In the genomic region with DNA sequence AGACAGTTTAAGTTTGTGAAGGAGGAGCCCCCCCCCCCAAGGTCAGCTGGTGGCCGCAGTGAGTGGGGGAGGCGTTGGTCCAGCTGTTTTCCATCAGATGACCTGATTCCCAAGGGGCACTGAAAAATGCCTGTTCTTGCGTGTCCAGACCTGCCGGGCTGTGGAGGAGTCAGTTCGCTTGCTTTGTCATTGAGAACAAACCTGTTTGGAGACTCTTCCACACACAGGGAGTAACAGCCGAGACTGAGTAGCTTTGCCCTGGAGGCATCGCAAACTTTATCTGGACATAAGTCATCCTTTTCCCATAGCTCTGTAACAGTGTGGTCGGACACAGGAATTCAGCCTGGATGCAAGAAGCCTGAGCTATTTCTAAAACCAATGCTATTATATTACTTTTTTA, we compare ENCODE assay signal across 15 mouse cellular contexts. TPM values are rescaled to one million over a fixed set of nuclear protein-coding genes. Genes with fewer than 3 reads are reported as not detected.
A peak's percentile ranks its signal among the peaks of the same experiment; 100 is the strongest.
DNase-seq lines count a peak whose midpoint lies in the region; ATAC-seq and TF ChIP-seq lines count a peak whose summit lies in the region.
"Had no signal": no experiment of that assay in that cellular context is flagged by ENCODE, and none has a peak within 500 bp of the region (broad histone marks: within the 10 kb centered on the region; RNA-seq: fewer than 3 reads in every experiment).

No protein-coding gene starts in this region.

- WGBS in neural tube, embryonic 15.5 days: 63% methylated on average over 8 of the region's 8 CpGs
- WGBS in stomach, embryonic 16.5 days: 30% methylated on average over 8 of the region's 8 CpGs
- WGBS in forebrain, embryonic 11.5 days: 71% methylated on average over 8 of the region's 8 CpGs

- no peak for ATAC-seq in neural tube, embryonic 15.5 days (ENCODE audit: low FRiP score)
- ATAC-seq in stomach, embryonic 16.5 days (ENCODE audit: insufficient read depth, low FRiP score): no peak
- no peak for ATAC-seq in cerebellum, adult (ENCODE audit: insufficient number of reproducible peaks, low FRiP score, low TSS enrichment)
- ATAC-seq in forebrain, embryonic 11.5 days (replicated peaks; ENCODE audit: low FRiP score): no peak
- ATAC-seq: intestine, embryonic 15.5 days had no signal

- no peak for TF ChIP-seq POLR2A in embryonic fibroblast, embryonic 13.5 days (IDR thresholded peaks at IDR 0.05; ENCODE audit: low read depth, low read length)

- no peak overlapping the region for H3K4me3 ChIP-seq in neural tube, embryonic 15.5 days (replicated peaks)
- no peak overlapping the region for H3K4me3 ChIP-seq in embryonic fibroblast, embryonic 13.5 days (ENCODE audit: insufficient read depth, low read length)
- H3K4me3 ChIP-seq in stomach, embryonic 16.5 days (replicated peaks; ENCODE audit: low read length): no peak overlapping the region
- no peak overlapping the region for H3K4me3 ChIP-seq in forebrain, embryonic 11.5 days (ENCODE audit: low read depth, low read length)
- H3K4me3 ChIP-seq: erythroblast, embryonic 14.5 days; heart, embryonic 15.5 days; intestine, embryonic 15.5 days had no signal

- H3K9me3 ChIP-seq in neural tube, embryonic 15.5 days (replicated peaks): no peaks in the 10 kb centered on the region
- no peaks in the 10 kb centered on the region for H3K9me3 ChIP-seq in stomach, embryonic 16.5 days (replicated peaks; ENCODE audit: control insufficient read depth, low read length)
- no peaks in the 10 kb centered on the region for H3K9me3 ChIP-seq in forebrain, embryonic 11.5 days (ENCODE audit: control insufficient read depth, low read length)
- H3K9me3 ChIP-seq: heart, embryonic 15.5 days; intestine, embryonic 15.5 days had no signal

- H3K9ac ChIP-seq in neural tube, embryonic 15.5 days (replicated peaks): no peak overlapping the region
- H3K9ac ChIP-seq in stomach, embryonic 16.5 days (ENCODE audit: low read length): no peak overlapping the region
- no peak overlapping the region for H3K9ac ChIP-seq in forebrain, embryonic 11.5 days (ENCODE audit: low read length)
- H3K9ac ChIP-seq: heart, embryonic 15.5 days; intestine, embryonic 15.5 days had no signal

- H3K4me1 ChIP-seq in neural tube, embryonic 15.5 days: peaks cover 6% of the 10 kb centered on the region
- H3K4me1 ChIP-seq in embryonic fibroblast, embryonic 13.5 days (ENCODE audit: control insufficient read depth, insufficient read depth, low read length): peaks cover 13% of the 10 kb centered on the region
- peaks cover 12% of the 10 kb centered on the region; the same call in 1 of the 2 replicates for H3K4me1 ChIP-seq in stomach, embryonic 16.5 days (ENCODE audit: control insufficient read depth, insufficient read depth, low read length)
- peaks cover 4% of the 10 kb centered on the region; the same call in 1 of the 2 replicates for H3K4me1 ChIP-seq in forebrain, embryonic 11.5 days (replicated peaks; ENCODE audit: control insufficient read depth, insufficient read depth, low read length)

- no peak overlapping the region for H3K27ac ChIP-seq in neural tube, embryonic 15.5 days (replicated peaks)
- peak overlapping the region; percentile 10; the same call in 1 of the 2 replicates for H3K27ac ChIP-seq in embryonic fibroblast, embryonic 13.5 days (ENCODE audit: insufficient read depth, low read length)
- peak overlapping the region; percentile 89 for H3K27ac ChIP-seq in stomach, embryonic 16.5 days (ENCODE audit: low read length)
- no peak overlapping the region for H3K27ac ChIP-seq in forebrain, embryonic 11.5 days (ENCODE audit: low read depth, low read length)
- H3K27ac ChIP-seq: heart, embryonic 15.5 days; intestine, embryonic 15.5 days had no signal

- H3K27me3 ChIP-seq in neural tube, embryonic 15.5 days (replicated peaks): peaks cover 9% of the 10 kb centered on the region; the same call in 1 of the 2 replicates
- no peaks in the 10 kb centered on the region for H3K27me3 ChIP-seq in stomach, embryonic 16.5 days (ENCODE audit: control insufficient read depth, insufficient read depth, low read length)
- peaks cover 5% of the 10 kb centered on the region; the same call in 1 of the 2 replicates for H3K27me3 ChIP-seq in forebrain, embryonic 11.5 days (ENCODE audit: control insufficient read depth, insufficient read depth, low read length)
- H3K27me3 ChIP-seq: intestine, embryonic 15.5 days had no signal

- H3K36me3 ChIP-seq in neural tube, embryonic 15.5 days: no peaks in the 10 kb centered on the region
- no peaks in the 10 kb centered on the region for H3K36me3 ChIP-seq in stomach, embryonic 16.5 days (ENCODE audit: control insufficient read depth, insufficient read depth, low read length)
- H3K36me3 ChIP-seq in forebrain, embryonic 11.5 days (ENCODE audit: control insufficient read depth, insufficient read depth, low read length): no peaks in the 10 kb centered on the region
- H3K36me3 ChIP-seq: heart, embryonic 15.5 days; intestine, embryonic 15.5 days had no signal

- no peak for TF ChIP-seq CTCF in embryonic fibroblast, embryonic 13.5 days (IDR thresholded peaks at IDR 0.05; ENCODE audit: borderline replicate concordance, insufficient read depth, low read length)

- DNase-seq in neural tube, embryonic 10.5 days (ENCODE audit: extremely low spot score, low spot score): peak; percentile 57
- peak; percentile 52 for DNase-seq in ZHBTc4 (ENCODE audit: low read depth, low spot score)
- DNase-seq in thymus, postnatal 10 days (ENCODE audit: low spot score in 2 of 2): no peak
- no peak for DNase-seq in forebrain, embryonic 11.5 days (ENCODE audit: low spot score)
- DNase-seq: adrenal gland, adult 2 months; gastrocnemius, postnatal 14 days; thymus, postnatal 25 days had no signal

- no peak overlapping the region for H3K4me2 ChIP-seq in neural tube, embryonic 15.5 days
- no peak overlapping the region for H3K4me2 ChIP-seq in stomach, embryonic 16.5 days (ENCODE audit: low read depth, low read length)
- H3K4me2 ChIP-seq in forebrain, embryonic 11.5 days (ENCODE audit: low read depth, low read length, severe bottlenecking): no peak overlapping the region
- H3K4me2 ChIP-seq: heart, embryonic 15.5 days; intestine, embryonic 15.5 days; liver, embryonic 11.5 days had no signal

RNA-seq across cellular contexts. Expression of a gene that starts 4.5 kb away (rescaled TPM):
- polyA plus RNA-seq in neural tube, embryonic 15.5 days (2015; fragmentation: Nextera tagmentation; extraction: Ambion mirVana): 2.3 and 2.4 TPM in 2 replicates
- 0.23 and 0.67 TPM in 2 replicates for polyA plus RNA-seq in embryonic fibroblast, embryonic 13.5 days (2011; ENCODE audit: insufficient read length, low read depth, missing spikeins)
- polyA plus RNA-seq in stomach, embryonic 16.5 days (2015; fragmentation: Nextera tagmentation; extraction: Ambion mirVana): 8.0 and 10.5 TPM in 2 replicates
- 0.27 and 0.37 TPM in 2 replicates for polyA plus RNA-seq in forebrain, embryonic 11.5 days (2014; fragmentation: Nextera tagmentation; extraction: Ambion mirVana)
- polyA plus RNA-seq: erythroblast, embryonic 14.5 days had no signal

RNA-seq across cellular contexts. Expression of a gene that starts 21.7 kb away (rescaled TPM):
- 36.2 and 39.4 TPM in 2 replicates for polyA plus RNA-seq in neural tube, embryonic 15.5 days (2015; fragmentation: Nextera tagmentation; extraction: Ambion mirVana)
- polyA plus RNA-seq in embryonic fibroblast, embryonic 13.5 days (2011; ENCODE audit: insufficient read length, low read depth, missing spikeins): 40.9 and 46.0 TPM in 2 replicates
- 54.6 and 60.2 TPM in 2 replicates for polyA plus RNA-seq in stomach, embryonic 16.5 days (2015; fragmentation: Nextera tagmentation; extraction: Ambion mirVana)
- 40.2 and 45.2 TPM in 2 replicates for polyA plus RNA-seq in forebrain, embryonic 11.5 days (2014; fragmentation: Nextera tagmentation; extraction: Ambion mirVana)

RNA-seq across cellular contexts. Expression of a gene that starts 29.1 kb away (rescaled TPM):
- polyA plus RNA-seq in neural tube, embryonic 15.5 days (2015; fragmentation: Nextera tagmentation; extraction: Ambion mirVana): 1.3 and 1.4 TPM in 2 replicates
- polyA plus RNA-seq in embryonic fibroblast, embryonic 13.5 days (2011; ENCODE audit: insufficient read length, low read depth, missing spikeins): 1.7 and 2.0 TPM in 2 replicates
- 0.85 and 1.2 TPM in 2 replicates for polyA plus RNA-seq in stomach, embryonic 16.5 days (2015; fragmentation: Nextera tagmentation; extraction: Ambion mirVana)
- polyA plus RNA-seq in forebrain, embryonic 11.5 days (2014; fragmentation: Nextera tagmentation; extraction: Ambion mirVana): 0.65 and 0.87 TPM in 2 replicates
- polyA plus RNA-seq: erythroblast, embryonic 14.5 days had no signal

RNA-seq across cellular contexts. Expression of a gene that starts 33.9 kb away (rescaled TPM):
- 20.0 and 24.7 TPM in 2 replicates for polyA plus RNA-seq in neural tube, embryonic 15.5 days (2015; fragmentation: Nextera tagmentation; extraction: Ambion mirVana)
- 4.4 and 5.2 TPM in 2 replicates for polyA plus RNA-seq in embryonic fibroblast, embryonic 13.5 days (2011; ENCODE audit: insufficient read length, low read depth, missing spikeins)
- polyA plus RNA-seq in stomach, embryonic 16.5 days (2015; fragmentation: Nextera tagmentation; extraction: Ambion mirVana): 7.0 and 9.2 TPM in 2 replicates
- 11.8 and 12.8 TPM in 2 replicates for polyA plus RNA-seq in forebrain, embryonic 11.5 days (2014; fragmentation: Nextera tagmentation; extraction: Ambion mirVana)

RNA-seq across cellular contexts. Expression of a gene that starts 39.2 kb away (rescaled TPM):
- polyA plus RNA-seq in neural tube, embryonic 15.5 days (2015; fragmentation: Nextera tagmentation; extraction: Ambion mirVana): 0.06 and 0.20 TPM in 2 replicates
- polyA plus RNA-seq in embryonic fibroblast, embryonic 13.5 days (2011; ENCODE audit: insufficient read length, low read depth, missing spikeins): 0.28 and 0.30 TPM in 2 replicates
- polyA plus RNA-seq in stomach, embryonic 16.5 days (2015; fragmentation: Nextera tagmentation; extraction: Ambion mirVana): 0.07 and 0.09 TPM in 2 replicates
- 0.09 TPM in 1 of 2 replicates, not detected in the other for polyA plus RNA-seq in forebrain, embryonic 11.5 days (2014; fragmentation: Nextera tagmentation; extraction: Ambion mirVana)
- polyA plus RNA-seq: adrenal gland, adult 2 months had no signal

Comparison
In these comparisons a context has a peak if more than half of its experiments do, and no peak if none do; other contexts are left out.
1. DNase-seq: peak in neural tube, embryonic 10.5 days (single experiment) and ZHBTc4 (single experiment); none in thymus, postnatal 10 days (0 of 2) and forebrain, embryonic 11.5 days (single experiment).
2. H3K27ac ChIP-seq: peak in embryonic fibroblast, embryonic 13.5 days (single experiment) and stomach, embryonic 16.5 days (single experiment); none in neural tube, embryonic 15.5 days (single experiment) and forebrain, embryonic 11.5 days (single experiment).